Mouse (Mus musculus): ENCODE measurements around the gene Epha8. TPM values are rescaled to one million over a fixed set of nuclear protein-coding genes. Genes with fewer than 3 reads are reported as not detected.
A peak's percentile ranks its signal among the peaks of the same experiment; 100 is the strongest.

Epha8 gene
- polyA plus RNA-seq, 1 experiment from 2014 or later = 0.46 TPM

- no peak for DNase-seq (ENCODE audit: extremely low spot score, low spot score)
- Histone ChIP-seq H3K9me3 (no peaks in the 10 kb centered on the region), H3K27ac (0 out of 2 replicates have a peak overlapping the region, but pooled peaks have one; percentile 26), H3K4me1 (peaks cover 27% of the 10 kb centered on the region), H3K27me3 (ENCODE audit: poor library complexity, severe bottlenecking) (peaks cover 18% of the 10 kb centered on the region), H3K36me3 (replicated peaks) (no peaks in the 10 kb centered on the region), H3K4me3 (no peak overlapping the region)
- WGBS = 55% methylated on average over 7 of the region's 7 CpGs
These were observed 39.5 kb downstream of the Epha8 start for GRCm38 (mm10) chr4:136917165-136917524.

GRCm38 (mm10) chr4:136916359-136917164, 40.1 kb downstream of the Epha8 start:
- H3K4me3 ChIP-seq = no peak overlapping the region
- H3K9me3 ChIP-seq = no peaks in the 10 kb centered on the region
- 79% methylated on average over 20 of the region's 20 CpGs for WGBS
- no peaks in the 10 kb centered on the region for H3K36me3 ChIP-seq (replicated peaks)
- DNase-seq (ENCODE audit: extremely low spot score, low spot score) = no peak
- H3K27me3 ChIP-seq (ENCODE audit: poor library complexity, severe bottlenecking) = peaks cover 23% of the 10 kb centered on the region
- H3K4me1 ChIP-seq = peaks cover 33% of the 10 kb centered on the region
- 0 out of 2 replicates have a peak overlapping the region, but pooled peaks have one; percentile 26 for H3K27ac ChIP-seq

GRCm38 (mm10) chr4:136912841-136913240, 43.8 kb downstream of the Epha8 start:
- Histone ChIP-seq H3K4me3 (no peak overlapping the region), H3K4me1 (peaks cover 44% of the 10 kb centered on the region), H3K27ac (no peak overlapping the region; the same call in 1 of the 2 replicates), H3K27me3 (ENCODE audit: poor library complexity, severe bottlenecking) (peaks cover 54% of the 10 kb centered on the region), H3K36me3 (replicated peaks) (no peaks in the 10 kb centered on the region), H3K9me3 (no peaks in the 10 kb centered on the region)
- DNase-seq (ENCODE audit: extremely low spot score, low spot score) = no peak
- 29% methylated on average over 9 of the region's 9 CpGs for WGBS

GRCm38 (mm10) chr4:136911804-136912203, 44.8 kb downstream of the Epha8 start:
- 49% methylated on average over 9 of the region's 9 CpGs for WGBS
- Histone ChIP-seq H3K4me1 (peaks cover 38% of the 10 kb centered on the region), H3K4me3 (peak overlapping the region; percentile 29), H3K27me3 (ENCODE audit: poor library complexity, severe bottlenecking) (peaks cover 62% of the 10 kb centered on the region), H3K9me3 (no peaks in the 10 kb centered on the region), H3K27ac (no peak overlapping the region), H3K36me3 (replicated peaks) (no peaks in the 10 kb centered on the region)
- no peak for DNase-seq (ENCODE audit: extremely low spot score, low spot score)

GRCm38 (mm10) chr4:136911211-136911646, 45.4 kb downstream of the Epha8 start:
- H3K36me3 ChIP-seq (replicated peaks) = no peaks in the 10 kb centered on the region
- peaks cover 34% of the 10 kb centered on the region for H3K4me1 ChIP-seq
- no peak overlapping the region for H3K27ac ChIP-seq
- H3K4me3 ChIP-seq = peak overlapping the region; percentile 29
- H3K27me3 ChIP-seq (ENCODE audit: poor library complexity, severe bottlenecking) = peaks cover 68% of the 10 kb centered on the region
- no peak for DNase-seq (ENCODE audit: extremely low spot score, low spot score)
- 3% methylated on average over 17 of the region's 17 CpGs for WGBS
- no peaks in the 10 kb centered on the region for H3K9me3 ChIP-seq

- H3K9me3 ChIP-seq = no peaks in the 10 kb centered on the region
- H3K36me3 ChIP-seq (replicated peaks) = no peaks in the 10 kb centered on the region
- H3K4me1 ChIP-seq = peaks cover 46% of the 10 kb centered on the region
- no peak overlapping the region for H3K27ac ChIP-seq
- no peak overlapping the region for H3K4me3 ChIP-seq
- DNase-seq (ENCODE audit: extremely low spot score, low spot score) = no peak
- peaks cover 86% of the 10 kb centered on the region for H3K27me3 ChIP-seq (ENCODE audit: poor library complexity, severe bottlenecking)
These were observed 48.8 kb downstream of the Epha8 start for GRCm38 (mm10) chr4:136907809-136908208.

GRCm38 (mm10) chr4:136907033-136907432, 49.6 kb downstream of the Epha8 start:
- H3K4me1 ChIP-seq = peaks cover 38% of the 10 kb centered on the region
- H3K27ac ChIP-seq = no peak overlapping the region
- no peaks in the 10 kb centered on the region for H3K9me3 ChIP-seq
- H3K36me3 ChIP-seq (replicated peaks) = no peaks in the 10 kb centered on the region
- DNase-seq (ENCODE audit: extremely low spot score, low spot score) = peak; percentile 58
- peaks cover 83% of the 10 kb centered on the region for H3K27me3 ChIP-seq (ENCODE audit: poor library complexity, severe bottlenecking)
- no peak overlapping the region for H3K4me3 ChIP-seq
- whole genome bisulfite sequencing = 11% methylated on average over 7 of the region's 7 CpGs

GRCm38 (mm10) chr4:136904767-136905539, 51.7 kb downstream of the Epha8 start:
- Histone ChIP-seq H3K27me3 (ENCODE audit: poor library complexity, severe bottlenecking) (peaks cover 68% of the 10 kb centered on the region), H3K4me3 (peak overlapping the region; percentile 38), H3K4me1 (peaks cover 22% of the 10 kb centered on the region), H3K9me3 (no peaks in the 10 kb centered on the region), H3K36me3 (replicated peaks) (no peaks in the 10 kb centered on the region), H3K27ac (peak overlapping the region; percentile 44; the same call in 1 of the 2 replicates)
- DNase-seq (ENCODE audit: extremely low spot score, low spot score) = no peak
- under 1% methylated on average over 23 of the region's 23 CpGs for WGBS

- peaks cover 25% of the 10 kb centered on the region for H3K4me1 ChIP-seq
- DNase-seq (ENCODE audit: extremely low spot score, low spot score) = no peak
- H3K27me3 ChIP-seq (ENCODE audit: poor library complexity, severe bottlenecking) = peaks cover 61% of the 10 kb centered on the region
- WGBS = 69% methylated on average over 7 of the region's 7 CpGs
- no peak overlapping the region for H3K27ac ChIP-seq
- H3K36me3 ChIP-seq (replicated peaks) = no peaks in the 10 kb centered on the region
- no peaks in the 10 kb centered on the region for H3K9me3 ChIP-seq
- H3K4me3 ChIP-seq = no peak overlapping the region
These were observed 57.5 kb downstream of the Epha8 start for GRCm38 (mm10) chr4:136899154-136899553.

GRCm38 (mm10) chr4:136898637-136899036, 58.0 kb downstream of the Epha8 start, which contains the start of gene C1qa:
TSS of gene C1qa (minus strand) at chr4:136898803.
- DNase-seq (ENCODE audit: extremely low spot score, low spot score) = no peak
- no peaks in the 10 kb centered on the region for H3K9me3 ChIP-seq
- 83% methylated on average over 9 of the region's 9 CpGs for WGBS
- H3K36me3 ChIP-seq (replicated peaks) = no peaks in the 10 kb centered on the region
- peaks cover 61% of the 10 kb centered on the region for H3K27me3 ChIP-seq (ENCODE audit: poor library complexity, severe bottlenecking)
- H3K4me1 ChIP-seq = peaks cover 26% of the 10 kb centered on the region
- no peak within 1 kb of the TSS for H3K4me3 ChIP-seq
- no peak within 1 kb of the TSS for H3K27ac ChIP-seq

GRCm38 (mm10) chr4:136898084-136898598, 58.5 kb downstream of the Epha8 start:
- DNase-seq (ENCODE audit: extremely low spot score, low spot score) = no peak
- H3K36me3 ChIP-seq (replicated peaks) = no peaks in the 10 kb centered on the region
- peaks cover 26% of the 10 kb centered on the region for H3K4me1 ChIP-seq
- H3K9me3 ChIP-seq = no peaks in the 10 kb centered on the region
- peaks cover 63% of the 10 kb centered on the region for H3K27me3 ChIP-seq (ENCODE audit: poor library complexity, severe bottlenecking)
- H3K4me3 ChIP-seq = no peak overlapping the region
- H3K27ac ChIP-seq = no peak overlapping the region
- 78% methylated on average over 9 of the region's 9 CpGs for WGBS

- no peak overlapping the region for H3K27ac ChIP-seq
- no peaks in the 10 kb centered on the region for H3K36me3 ChIP-seq (replicated peaks)
- no peak for DNase-seq (ENCODE audit: extremely low spot score, low spot score)
- peak overlapping the region; percentile 30; the same call in 1 of the 2 replicates for H3K4me3 ChIP-seq
- H3K27me3 ChIP-seq (ENCODE audit: poor library complexity, severe bottlenecking) = peaks cover 65% of the 10 kb centered on the region
- H3K9me3 ChIP-seq = no peaks in the 10 kb centered on the region
- WGBS = 37% methylated on average over 10 of the region's 10 CpGs
- peaks cover 26% of the 10 kb centered on the region for H3K4me1 ChIP-seq
These were observed 60.2 kb downstream of the Epha8 start for GRCm38 (mm10) chr4:136896461-136896860.
